In the genomic region with DNA sequence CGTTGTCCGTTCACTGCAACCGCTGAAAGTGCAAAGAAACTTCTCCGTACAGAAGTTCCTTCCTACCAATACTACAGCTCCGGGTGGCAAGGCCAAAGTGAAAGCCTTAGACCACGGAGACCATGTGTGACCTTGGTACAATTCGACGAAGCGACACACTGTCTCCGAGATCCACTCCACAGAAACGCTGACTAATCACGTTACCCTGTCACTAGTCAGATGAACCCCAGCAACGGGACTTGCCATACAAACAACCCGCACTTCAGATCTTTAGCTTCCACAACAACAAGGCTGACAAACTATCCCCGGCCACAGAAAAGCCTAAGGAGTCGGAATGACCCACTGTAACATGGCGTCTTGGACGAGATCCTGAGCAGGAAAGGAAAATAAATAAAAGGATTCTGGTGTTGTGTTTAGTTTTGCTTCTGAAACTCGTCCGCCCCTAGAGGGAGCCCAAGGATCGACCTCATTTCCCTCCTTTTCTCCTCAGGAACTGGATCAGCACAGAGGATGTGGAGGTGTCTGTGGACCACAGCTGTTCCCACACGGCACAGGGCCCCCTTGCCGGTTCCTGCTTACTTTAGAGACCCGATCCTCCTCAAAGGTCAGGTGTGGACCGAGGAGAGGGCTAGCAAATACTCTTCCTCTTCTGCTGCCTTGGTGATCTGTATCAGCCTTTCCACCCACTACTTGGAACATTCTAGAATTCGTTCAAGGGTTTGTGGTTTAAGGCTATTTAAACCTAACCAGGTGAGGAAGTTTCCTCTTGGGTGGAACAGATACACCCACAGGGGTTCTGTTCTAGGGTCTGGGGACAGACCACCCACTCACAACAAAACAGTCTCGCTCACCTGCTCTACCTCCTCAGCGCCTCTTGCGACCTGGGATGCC, we compare ENCODE assay signal across 8 mouse cellular contexts. TPM values are rescaled to one million over a fixed set of nuclear protein-coding genes. Genes with fewer than 3 reads are reported as not detected.
DNase-seq lines count a peak whose midpoint lies in the region; ATAC-seq lines count a peak whose summit lies in the region.

No protein-coding gene starts in this region.

- peak; percentile 80 for ATAC-seq in activated CD4-positive, CD25-positive, alpha-beta regulatory T cell, adult 4 months

- DNase-seq in cerebellum, adult 8-10 months = peak; percentile 54
- peak; percentile 39 to 85 for DNase-seq in frontal cortex, adult 2 months (ENCODE audit: extremely low spot score in 1 of 2, low spot score in 1 of 2)
- DNase-seq in heart, postnatal 4 days = peak; percentile 76
- DNase-seq in layer of hippocampus, postnatal 10 days (ENCODE audit: low spot score in 2 of 2) = peak; percentile 72 to 85
- peak; percentile 91 for DNase-seq in lung, postnatal 10 days
- peak; percentile 80 for DNase-seq in right cerebral cortex, adult 18-20 months
- DNase-seq in yolk sac, embryonic 10.5 days (ENCODE audit: low spot score) = peak; percentile 59

RNA-seq across cellular contexts. Expression of gene Dzip1, which starts 14.7 kb away (rescaled TPM):
- 1 to 10 TPM; 8.0 to 8.6 TPM for polyA plus RNA-seq in activated CD4-positive, CD25-positive, alpha-beta regulatory T cell, adult 4 months (2017; shearing (Covaris generic))
- polyA plus RNA-seq in frontal cortex, adult 2 months (2012; rRNA removed) = 112 and 121 TPM in 2 replicates
- 1 to 10 TPM; 4.8 to 6.6 TPM for total RNA-seq in heart, postnatal 4 days (2021)
- total RNA-seq in layer of hippocampus, postnatal 10 days (2021) = 100 to 1,000 TPM; 127 to 138 TPM

RNA-seq across cellular contexts. Expression of gene Dnajc3, which starts 27.2 kb away (rescaled TPM):
- polyA plus RNA-seq in activated CD4-positive, CD25-positive, alpha-beta regulatory T cell, adult 4 months (2017; shearing (Covaris generic)) = 10 to 100 TPM; 39.0 to 41.5 TPM
- polyA plus RNA-seq in frontal cortex, adult 2 months (2012; rRNA removed) = 20.1 and 22.2 TPM in 2 replicates
- 10 to 100 TPM; 28.1 to 28.4 TPM for total RNA-seq in heart, postnatal 4 days (2021)
- total RNA-seq in layer of hippocampus, postnatal 10 days (2021) = 10 to 100 TPM; 28.1 to 30.1 TPM

Comparison
In these comparisons a context has a peak if more than half of its experiments do, and no peak if none do; other contexts are left out.
1. Peak in every context shown above with its lines: DNase-seq and ATAC-seq.
2. RNA of gene Dzip1, which starts 14.7 kb away (total RNA-seq): 127 to 138 TPM in layer of hippocampus, postnatal 10 days; 4.8 to 6.6 TPM in heart, postnatal 4 days; every median in the first group is over 10 times any median in the second.